Mouse (Mus musculus) hindbrain, postnatal 0 days (tissue): ENCODE measurements at regions not wholly inside any gene's neighbourhood (a gene's known extent, or its start where the extent isn't known, plus 50 kb on each side); places are given as distances from the start of the nearest gene placed in this dataset.

ENCODE experiments used
- ATAC-seq: fragments of 200-750 bp; cut with Nextera tagmentation; 2 replicates; pipeline ENCODE4 v1.8.0; 2017; ENCODE audit warnings: mild to moderate bottlenecking, moderate TSS enrichment, moderate library complexity
- DNase-seq: peaks from one replicate; pipeline ENCODE4 v3.0.0-alpha.2; 2015; ENCODE audit warnings: low spot score
- H3K27ac ChIP-seq: fragments of 300-500 bp; sonication (generic); 2 replicates; pipeline ENCODE4 v1.5.1; 2014; ENCODE audit warnings: mild to moderate bottlenecking
- H3K27me3 ChIP-seq: fragments of 300-500 bp; sonication (generic); 2 replicates; pipeline ENCODE4 v1.6.1; 2014; ENCODE audit warnings: low read length, mixed read lengths; ENCODE audit not compliant: insufficient read depth
- H3K36me3 ChIP-seq: fragments of 300-500 bp; sonication (generic); 2 replicates; pipeline ENCODE4 v1.6.1; 2014; ENCODE audit warnings: low read length, mixed read lengths; ENCODE audit not compliant: insufficient read depth
- H3K4me1 ChIP-seq: fragments of 300-500 bp; sonication (generic); 2 replicates; pipeline ENCODE4 v1.6.1; 2014; ENCODE audit warnings: antibody characterized with exemption, low read length, mixed read lengths; ENCODE audit not compliant: insufficient read depth
- H3K4me2 ChIP-seq: fragments of 300-500 bp; sonication (generic); 2 replicates; pipeline ENCODE4 v1.6.1; 2014; ENCODE audit warnings: low read depth, mild to moderate bottlenecking, low read length, moderate library complexity, mixed read lengths
- H3K4me3 ChIP-seq: fragments of 300-500 bp; sonication (generic); 2 replicates; pipeline ENCODE4 v1.5.1; 2014; ENCODE audit warnings: low read length
- H3K9ac ChIP-seq: fragments of 300-500 bp; sonication (generic); replicated peaks from 2 replicates; pipeline ENCODE4 v1.6.1; 2014; ENCODE audit warnings: mild to moderate bottlenecking, low read length, moderate library complexity, mixed read lengths
- H3K9me3 ChIP-seq: fragments of 300-500 bp; sonication (generic); 2 replicates; pipeline ENCODE4 v1.6.1; 2016; ENCODE audit warnings: low read length, mixed read lengths
- CTCF ChIP-seq: IDR thresholded peaks from 2 replicates; pipeline ENCODE4 v1.5.1; 2016; ENCODE audit warnings: antibody characterized with exemption, control low read depth, low read depth
- WGBS: fragments of 180-500 bp; shearing (Covaris S2); extraction: QIAGEN DNeasy Blood & Tissue Kit; methylation state at CpG from one replicate; pipeline ENCODE4 v1.1.7; 2014; 5-methylcytosine and 5-hydroxymethylcytosine counted together

GRCm38 (mm10) chr5:118444538-118445251 is 115.8 kb upstream of the Med13l start:
- no peaks in the 10 kb centered on the region for H3K4me1 ChIP-seq
- TF ChIP-seq CTCF, result no peak
- no peak overlapping the region for H3K9ac ChIP-seq
- H3K9me3 ChIP-seq, result no peaks in the 10 kb centered on the region
- DNase-seq, result no peak
- no peaks in the 10 kb centered on the region for H3K27me3 ChIP-seq
- WGBS, result 13% methylated on average over 8 of the region's 8 CpGs
- no peak overlapping the region for H3K4me3 ChIP-seq
- H3K36me3 ChIP-seq, result no peaks in the 10 kb centered on the region
- no peak for ATAC-seq
- H3K4me2 ChIP-seq, result no peak overlapping the region
- no peak overlapping the region for H3K27ac ChIP-seq

DNA sequence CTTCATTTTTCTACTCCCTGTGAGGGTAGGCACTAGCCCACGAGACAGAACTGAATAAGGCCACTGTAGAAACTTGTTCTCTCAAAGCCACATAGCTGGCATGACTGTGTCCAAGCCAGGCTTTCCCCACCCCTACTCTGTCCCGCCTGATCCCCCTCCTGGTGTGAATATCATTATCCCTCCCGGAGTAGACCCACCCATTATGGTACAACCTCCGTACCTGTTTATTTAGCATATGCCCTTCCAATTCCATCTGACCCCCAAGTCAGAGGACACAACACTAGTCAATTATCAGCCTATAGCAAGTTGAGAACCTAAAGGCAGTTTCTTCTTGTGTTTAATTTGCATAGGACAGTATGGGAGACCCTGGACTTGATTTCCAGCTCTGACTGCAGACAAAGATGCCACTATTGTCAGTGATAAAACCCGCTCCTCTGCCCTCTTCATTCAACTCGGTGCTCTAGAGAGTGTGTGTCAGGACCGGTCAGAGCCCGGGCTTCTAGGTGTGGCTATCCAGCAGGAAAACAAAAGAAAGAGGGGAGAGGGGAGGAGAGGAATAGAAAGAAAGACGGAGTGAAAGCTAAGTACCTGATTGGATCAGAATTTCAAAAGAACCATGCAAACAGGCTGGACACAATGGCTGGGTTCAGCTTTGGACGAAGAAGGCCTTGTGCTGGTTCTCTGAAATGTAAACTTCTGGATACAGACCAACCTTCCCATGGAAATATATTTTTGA is 115.1 kb upstream of the Med13l start:
- no peak overlapping the region for H3K27ac ChIP-seq
- ATAC-seq, result no peak; the same call in 1 of the 2 replicates
- no peak overlapping the region for H3K9ac ChIP-seq
- 27% methylated on average over 10 of the region's 10 CpGs for WGBS
- no peaks in the 10 kb centered on the region for H3K27me3 ChIP-seq
- no peaks in the 10 kb centered on the region for H3K36me3 ChIP-seq
- no peak for DNase-seq
- H3K4me3 ChIP-seq, result no peak overlapping the region
- no peaks in the 10 kb centered on the region for H3K4me1 ChIP-seq
- H3K4me2 ChIP-seq, result no peak overlapping the region
- no peaks in the 10 kb centered on the region for H3K9me3 ChIP-seq
- no peak for TF ChIP-seq CTCF

- TF ChIP-seq CTCF, result no peak
- Histone ChIP-seq H3K4me2 (no peak overlapping the region), H3K4me3 (no peak overlapping the region), H3K9ac (no peak overlapping the region), H3K27me3 (no peaks in the 10 kb centered on the region), H3K36me3 (no peaks in the 10 kb centered on the region), H3K9me3 (no peaks in the 10 kb centered on the region), H3K27ac (no peak overlapping the region), H3K4me1 (no peaks in the 10 kb centered on the region)
- DNase-seq (no peak), ATAC-seq (no peak)
- 67% methylated on average over 1 of the region's 1 CpGs for WGBS
Measured at GRCm38 (mm10) chr5:118445988-118446280, 114.5 kb upstream of the Med13l start.

GRCm38 (mm10) chr5:118446878-118447277 is 113.6 kb upstream of the Med13l start:
- no peak for TF ChIP-seq CTCF
- Histone ChIP-seq H3K27me3 (no peaks in the 10 kb centered on the region), H3K27ac (no peak overlapping the region), H3K36me3 (no peaks in the 10 kb centered on the region), H3K4me3 (no peak overlapping the region), H3K4me2 (no peak overlapping the region), H3K4me1 (no peaks in the 10 kb centered on the region), H3K9me3 (no peaks in the 10 kb centered on the region), H3K9ac (no peak overlapping the region)
- DNase-seq (no peak), ATAC-seq (no peak)
- WGBS, result 54% methylated on average over 6 of the region's 6 CpGs

DNA sequence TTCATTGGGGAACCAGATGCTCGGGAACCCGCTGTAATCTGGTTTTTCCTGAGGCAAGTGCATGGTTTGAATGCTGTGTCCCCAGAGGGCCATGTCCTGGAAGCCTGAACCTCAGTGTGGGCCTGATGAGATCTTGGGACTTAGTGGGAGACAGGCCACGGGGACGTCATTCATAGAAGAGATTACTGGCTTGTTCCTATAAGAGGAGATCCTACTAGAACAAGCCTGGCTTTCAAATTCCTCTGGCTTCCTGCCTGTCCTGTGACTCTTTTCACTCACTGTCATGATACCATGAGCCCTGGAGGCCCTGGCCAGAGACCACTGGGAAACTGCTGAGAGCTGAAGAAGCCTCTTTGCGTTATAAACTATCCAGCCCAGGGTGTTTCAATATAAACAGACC is 113.1 kb upstream of the Med13l start:
- ATAC-seq (no peak), DNase-seq (no peak)
- WGBS, result 60% methylated on average over 5 of the region's 5 CpGs
- no peak overlapping the region for H3K27ac ChIP-seq
- no peaks in the 10 kb centered on the region for H3K4me1 ChIP-seq
- no peak overlapping the region for H3K4me2 ChIP-seq
- TF ChIP-seq CTCF, result no peak
- no peak overlapping the region for H3K9ac ChIP-seq
- no peak overlapping the region for H3K4me3 ChIP-seq
- no peaks in the 10 kb centered on the region for H3K27me3 ChIP-seq
- H3K9me3 ChIP-seq, result no peaks in the 10 kb centered on the region
- H3K36me3 ChIP-seq, result no peaks in the 10 kb centered on the region

GRCm38 (mm10) chr5:118448884-118449515 is 111.5 kb upstream of the Med13l start:
- Histone ChIP-seq H3K9ac (no peak overlapping the region), H3K36me3 (no peaks in the 10 kb centered on the region), H3K4me2 (no peak overlapping the region), H3K4me1 (no peaks in the 10 kb centered on the region), H3K9me3 (no peaks in the 10 kb centered on the region), H3K4me3 (no peak overlapping the region), H3K27ac (no peak overlapping the region), H3K27me3 (no peaks in the 10 kb centered on the region)
- ATAC-seq, result no peak
- DNase-seq, result no peak
- TF ChIP-seq CTCF, result no peak
- whole genome bisulfite sequencing, result 58% methylated on average over 4 of the region's 4 CpGs

DNA sequence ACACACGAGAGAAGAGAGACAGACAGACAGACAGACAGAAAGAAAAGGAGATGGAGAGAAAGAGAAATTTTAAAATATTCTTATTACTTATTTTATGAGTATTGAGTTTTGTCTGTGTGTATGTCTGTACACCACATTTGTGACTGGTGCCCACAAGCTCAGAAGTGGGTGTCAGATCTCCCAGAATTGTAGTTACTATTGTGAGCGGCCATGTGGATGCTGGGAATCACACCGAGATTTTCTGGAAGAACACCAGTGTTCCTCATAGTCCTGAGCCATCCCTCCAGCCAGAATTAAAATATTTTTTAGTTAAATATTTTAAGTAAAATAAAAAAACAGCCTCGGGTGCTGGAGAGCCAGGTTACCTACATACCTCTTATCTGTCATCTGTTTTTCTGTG is 110.6 kb upstream of the Med13l start:
- 87% methylated on average over 4 of the region's 4 CpGs for WGBS

More for the DNA sequence above, 110.6 kb upstream of the Med13l start:
- H3K4me1 ChIP-seq, result no peaks in the 10 kb centered on the region
- no peak overlapping the region for H3K4me2 ChIP-seq
- H3K27ac ChIP-seq, result no peak overlapping the region
- TF ChIP-seq CTCF, result no peak
- no peaks in the 10 kb centered on the region for H3K27me3 ChIP-seq
- no peak for DNase-seq
- ATAC-seq, result no peak
- H3K4me3 ChIP-seq, result no peak overlapping the region
- H3K9ac ChIP-seq, result no peak overlapping the region
- no peaks in the 10 kb centered on the region for H3K9me3 ChIP-seq
- H3K36me3 ChIP-seq, result no peaks in the 10 kb centered on the region
